Mouse (Mus musculus) heart, embryonic 16.5 days (tissue): ENCODE data around the gene Sag. TPM values are rescaled to one million over a fixed set of nuclear protein-coding genes. Genes with fewer than 3 reads are reported as not detected.
A peak's percentile ranks its signal among the peaks of the same experiment; 100 is the strongest.

Experiments used
- ATAC-seq: fragments of 200-750 bp; cut with Nextera tagmentation; replicated peaks from 2 replicates; pipeline ENCODE4 v1.8.0; 2017; ENCODE audit warnings: moderate number of reproducible peaks; ENCODE audit not compliant: insufficient read depth, low FRiP score; ENCODE audit errors: extremely low read depth
- H3K27ac ChIP-seq: fragments of 300-500 bp; sonication (generic); 2 replicates; pipeline ENCODE4 v1.5.1; 2014; ENCODE audit warnings: mild to moderate bottlenecking, low read length, control low read depth, moderate library complexity
- H3K27me3 ChIP-seq: fragments of 300-500 bp; sonication (generic); 2 replicates; pipeline ENCODE4 v1.6.1; 2014; ENCODE audit warnings: low read length, mixed read lengths; ENCODE audit not compliant: control insufficient read depth, insufficient read depth
- H3K36me3 ChIP-seq: fragments of 300-500 bp; sonication (generic); 2 replicates; pipeline ENCODE4 v1.6.1; 2014; ENCODE audit not compliant: control insufficient read depth, insufficient read depth
- H3K4me1 ChIP-seq: fragments of 300-500 bp; sonication (generic); 2 replicates; pipeline ENCODE4 v1.6.1; 2014; ENCODE audit warnings: low read length, mixed read lengths; ENCODE audit not compliant: control insufficient read depth, insufficient read depth
- H3K4me2 ChIP-seq: fragments of 300-500 bp; sonication (generic); 2 replicates; pipeline ENCODE4 v1.6.1; 2014; ENCODE audit warnings: low read depth, mild to moderate bottlenecking, control low read depth, low read length
- H3K4me3 ChIP-seq: fragments of 300-500 bp; sonication (generic); 2 replicates; pipeline ENCODE4 v1.5.1; 2014; ENCODE audit warnings: mild to moderate bottlenecking, control low read depth, low read length
- H3K9ac ChIP-seq: fragments of 300-500 bp; sonication (generic); 2 replicates; pipeline ENCODE4 v1.6.1; 2014; ENCODE audit warnings: low read length, control low read depth
- H3K9me3 ChIP-seq: fragments of 300-500 bp; sonication (generic); replicated peaks from 2 replicates; pipeline ENCODE4 v1.6.1; 2016; ENCODE audit warnings: low read length; ENCODE audit not compliant: control insufficient read depth
- WGBS: fragments of 180-500 bp; shearing (Covaris S2); extraction: QIAGEN DNeasy Blood & Tissue Kit; methylation state at CpG from one replicate; pipeline ENCODE4 v1.1.7; 2014; 5-methylcytosine and 5-hydroxymethylcytosine counted together
- polyA plus RNA-seq: library from polyadenylated mRNA; unstranded; fragments of >200 nt; fragmentation: Nextera tagmentation; extraction: Ambion mirVana; gene quantifications from 2 replicates; pipeline ENCODE4 v1.2.1, GENCODE M21; 2015

The Sag gene
- polyA plus RNA-seq, 1 experiment from 2014 or later: 0.75 TPM

- H3K9me3 ChIP-seq: no peaks in the 10 kb centered on the region
- ATAC-seq: no peak
- H3K4me3 ChIP-seq: no peak overlapping the region
- H3K4me1 ChIP-seq: peaks cover 13% of the 10 kb centered on the region
- H3K9ac ChIP-seq: no peak overlapping the region
- H3K27me3 ChIP-seq: no peaks in the 10 kb centered on the region
- no peaks in the 10 kb centered on the region for H3K36me3 ChIP-seq
- no peak overlapping the region for H3K27ac ChIP-seq
- WGBS: 21% methylated on average over 4 of the region's 4 CpGs
- no peak overlapping the region for H3K4me2 ChIP-seq
Observed at GRCm38 (mm10) chr1:87847475-87848168, 44.1 kb downstream of the Sag start.

GRCm38 (mm10) chr1:87848237-87848996 lies 44.9 kb downstream of the Sag start:
- Histone ChIP-seq H3K9me3 (no peaks in the 10 kb centered on the region), H3K36me3 (no peaks in the 10 kb centered on the region), H3K27me3 (no peaks in the 10 kb centered on the region), H3K4me1 (peaks cover 16% of the 10 kb centered on the region), H3K27ac (no peak overlapping the region), H3K4me2 (no peak overlapping the region), H3K4me3 (no peak overlapping the region), H3K9ac (no peak overlapping the region)
- no peak for ATAC-seq
- WGBS: 52% methylated on average over 11 of the region's 11 CpGs

GRCm38 (mm10) chr1:87849278-87849677 lies 45.8 kb downstream of the Sag start:
- Histone ChIP-seq H3K4me2 (no peak overlapping the region), H3K27me3 (no peaks in the 10 kb centered on the region), H3K36me3 (no peaks in the 10 kb centered on the region), H3K4me1 (peaks cover 20% of the 10 kb centered on the region), H3K9me3 (no peaks in the 10 kb centered on the region), H3K27ac (no peak overlapping the region), H3K4me3 (no peak overlapping the region), H3K9ac (no peak overlapping the region)
- WGBS: 67% methylated on average over 5 of the region's 5 CpGs
- no peak for ATAC-seq

- Histone ChIP-seq H3K27me3 (no peaks in the 10 kb centered on the region), H3K4me3 (no peak overlapping the region), H3K4me2 (no peak overlapping the region), H3K9ac (no peak overlapping the region), H3K27ac (no peak overlapping the region), H3K4me1 (peaks cover 33% of the 10 kb centered on the region), H3K36me3 (no peaks in the 10 kb centered on the region), H3K9me3 (no peaks in the 10 kb centered on the region)
- ATAC-seq: no peak
- WGBS: 77% methylated on average over 3 of the region's 3 CpGs
Observed at GRCm38 (mm10) chr1:87851344-87851743, 47.9 kb downstream of the Sag start.

- H3K9ac ChIP-seq: peak overlapping the region; percentile 93
- peak overlapping the region; percentile 69 for H3K4me2 ChIP-seq
- H3K27me3 ChIP-seq: no peaks in the 10 kb centered on the region
- no peak for ATAC-seq
- no peaks in the 10 kb centered on the region for H3K9me3 ChIP-seq
- H3K4me1 ChIP-seq: peaks cover 38% of the 10 kb centered on the region
- peak overlapping the region; percentile 65 for H3K27ac ChIP-seq
- no peaks in the 10 kb centered on the region for H3K36me3 ChIP-seq
- 47% methylated on average over 5 of the region's 5 CpGs for WGBS
- H3K4me3 ChIP-seq: peak overlapping the region; percentile 88
Observed at GRCm38 (mm10) chr1:87852081-87852790, 48.8 kb downstream of the Sag start.

GRCm38 (mm10) chr1:87852892-87853600 lies 49.6 kb downstream of the Sag start, which contains the start of gene Dgkd:
Gene Dgkd, plus strand, starts transcription at chr1:87853287.
- Histone ChIP-seq H3K4me3 (peak within 1 kb of the TSS; percentile 88), H3K4me1 (peaks cover 35% of the 10 kb centered on the region), H3K27me3 (no peaks in the 10 kb centered on the region), H3K4me2 (peak within 1 kb of the TSS; percentile 96), H3K27ac (peak within 1 kb of the TSS; percentile 65), H3K9me3 (no peaks in the 10 kb centered on the region), H3K36me3 (no peaks in the 10 kb centered on the region), H3K9ac (peak within 1 kb of the TSS; percentile 93)
- peak; percentile 97 for ATAC-seq
- 1% methylated on average over 72 of the region's 74 CpGs for WGBS

GRCm38 (mm10) chr1:87853601-87854361 lies 50.3 kb downstream of the Sag start:
- ATAC-seq: peak; percentile 50
- no peaks in the 10 kb centered on the region for H3K9me3 ChIP-seq
- H3K4me3 ChIP-seq: peak overlapping the region; percentile 88
- peak overlapping the region; percentile 25 for H3K27ac ChIP-seq
- peak overlapping the region; percentile 96 for H3K4me2 ChIP-seq
- peak overlapping the region; percentile 93 for H3K9ac ChIP-seq
- no peaks in the 10 kb centered on the region for H3K27me3 ChIP-seq
- WGBS: 2% methylated on average over 39 of the region's 48 CpGs
- H3K36me3 ChIP-seq: no peaks in the 10 kb centered on the region
- peaks cover 38% of the 10 kb centered on the region for H3K4me1 ChIP-seq

GRCm38 (mm10) chr1:87854411-87854810 lies 50.9 kb downstream of the Sag start:
- Histone ChIP-seq H3K9me3 (no peaks in the 10 kb centered on the region), H3K27me3 (no peaks in the 10 kb centered on the region), H3K4me3 (peak overlapping the region; percentile 88), H3K4me1 (peaks cover 43% of the 10 kb centered on the region), H3K27ac (peak overlapping the region; percentile 40; the same call in 1 of the 2 replicates), H3K9ac (peak overlapping the region; percentile 93), H3K4me2 (peak overlapping the region; percentile 96), H3K36me3 (no peaks in the 10 kb centered on the region)
- 22% methylated on average over 6 of the region's 6 CpGs for WGBS
- no peak for ATAC-seq
